Mouse (Mus musculus) CH12.LX (cell line): ENCODE data around the gene Iqch. TPM values are rescaled to one million over a fixed set of nuclear protein-coding genes. Genes with fewer than 3 reads are reported as not detected.
"Not testable (repeated sequence)": the region's sequence is repeated elsewhere in the genome, so short reads cannot be mapped to it uniquely, and the experiment has no call there.

ENCODE experiments used
- DNase-seq: peaks from one replicate; pipeline ENCODE4 v3.0.0-alpha.2; 2013; ENCODE audit errors: extremely low read depth
- H3K27ac ChIP-seq: 2 replicates; pipeline ENCODE4 v1.5.1; 2012; ENCODE audit warnings: low read depth, mild to moderate bottlenecking, control low read depth, moderate library complexity; ENCODE audit not compliant: insufficient read depth
- H3K27me3 ChIP-seq: replicated peaks from 2 replicates; pipeline ENCODE3; 2012; ENCODE audit warnings: inconsistent platforms
- H3K36me3 ChIP-seq, 2 experiments: replicated peaks in 1 of 2; 2 replicates each; pipeline versions ENCODE3 to v1.6.1; 2012; ENCODE audit warnings: inconsistent platforms in 1 of 2, low read length in 1 of 2, mild to moderate bottlenecking in 1 of 2, mixed read lengths in 1 of 2, moderate library complexity in 1 of 2; ENCODE audit not compliant: control insufficient read depth in 1 of 2, insufficient read depth in 1 of 2
- H3K4me1 ChIP-seq, 2 experiments: 2 replicates each; pipeline ENCODE4 v1.6.1; 2012; ENCODE audit warnings: inconsistent platforms in 1 of 2, moderate library complexity in 1 of 2; ENCODE audit not compliant: insufficient read depth in 2 of 2, control insufficient read depth in 1 of 2
- H3K4me2 ChIP-seq: 2 replicates; pipeline ENCODE4 v1.6.1; 2012; ENCODE audit warnings: low read depth, mild to moderate bottlenecking, control low read depth; ENCODE audit not compliant: poor library complexity, insufficient read depth, severe bottlenecking
- H3K4me3 ChIP-seq, 3 experiments: fragments of 150-350 bp in 1 of 3; sonication (generic) in 1 of 3; replicated peaks in 1 of 3; 2 replicates each; pipeline versions ENCODE3 to v1.5.1; 2011 to 2012; ENCODE audit warnings: low read depth in 2 of 3, low read length in 2 of 3, mild to moderate bottlenecking in 2 of 3, moderate library complexity in 2 of 3, control low read depth in 1 of 3, improper control_type of control experiment in 1 of 3, inconsistent platforms in 1 of 3, mixed read lengths in 1 of 3; ENCODE audit not compliant: poor library complexity in 1 of 3
- H3K79me2 ChIP-seq: replicated peaks from 2 replicates; pipeline ENCODE4 v1.6.1; 2012; ENCODE audit warnings: mild to moderate bottlenecking, moderate library complexity; ENCODE audit not compliant: control insufficient read depth, poor library complexity, insufficient read depth, severe bottlenecking; ENCODE audit errors: extremely low read depth
- H3K9ac ChIP-seq: 2 replicates; pipeline ENCODE4 v1.6.1; 2012; ENCODE audit warnings: low read depth, mild to moderate bottlenecking, control low read depth, moderate library complexity; ENCODE audit not compliant: insufficient read depth
- H3K9me3 ChIP-seq: replicated peaks from 2 replicates; pipeline ENCODE3; 2012; ENCODE audit warnings: low read length, inconsistent platforms, mixed read lengths
- BHLHE40 ChIP-seq: IDR thresholded peaks from 2 replicates; pipeline ENCODE4 v1.6.1; 2011; ENCODE audit warnings: mild to moderate bottlenecking, low read depth, low read length, improper control_type of control experiment
- CHD2 ChIP-seq: IDR thresholded peaks from 2 replicates; pipeline ENCODE4 v1.6.1; 2011; ENCODE audit warnings: low read length, improper control_type of control experiment
- HCFC1 ChIP-seq: IDR thresholded peaks from 2 replicates; pipeline ENCODE4 v1.6.1; 2012; ENCODE audit warnings: low read depth, mild to moderate bottlenecking, inconsistent platforms, low read length, improper control_type of control experiment
- MAX ChIP-seq: IDR thresholded peaks from 2 replicates; pipeline ENCODE4 v1.6.1; 2011; ENCODE audit warnings: low read length, improper control_type of control experiment
- MEF2A ChIP-seq: IDR thresholded peaks from 2 replicates; pipeline ENCODE4 v1.6.1; 2014; ENCODE audit warnings: low read depth, mild to moderate bottlenecking, inconsistent platforms, low read length, improper control_type of control experiment, borderline replicate concordance
- NELFE ChIP-seq: IDR thresholded peaks from 2 replicates; pipeline ENCODE4 v1.6.1; 2011; ENCODE audit warnings: low read depth, low read length, improper control_type of control experiment
- PAX5 ChIP-seq: IDR thresholded peaks from 2 replicates; pipeline ENCODE4 v1.6.1; 2012; ENCODE audit warnings: low read length, inconsistent platforms, mixed read lengths
- POLR2A ChIP-seq: IDR thresholded peaks from 2 replicates; pipeline ENCODE4 v1.6.1; 2011; ENCODE audit warnings: low read depth, mild to moderate bottlenecking, improper control_type of control experiment, low read length
- RCOR1 ChIP-seq: conservative IDR thresholded peaks from 2 replicates; pipeline ENCODE4 v1.6.1; 2012; ENCODE audit warnings: low read depth, mild to moderate bottlenecking, inconsistent platforms, low read length, improper control_type of control experiment
- dilution Hi-C: fragments of 300-500 bp; cut with MboI; formaldehyde crosslinking; loops from 2 replicates; pipeline ENCODE4 v1.14.3; 2020; ENCODE audit warnings: low sequenced_read_pairs; ENCODE audit not compliant: extremely low pct_unique_long_range_greater_than_20kb, extremely low pct_ligation_motif_present
- in situ Hi-C: fragments of 300-500 bp; cut with MboI; formaldehyde crosslinking; loops from 3 replicates; pipeline ENCODE4 v1.14.3; 2019; ENCODE audit warnings: low sequenced_read_pairs, low pct_ligation_motif_present, low pct_unique_long_range_greater_than_20kb, mixed read lengths
- polyA plus RNA-seq: library from polyadenylated mRNA; unstranded; fragments of >175 nt; gene quantifications from 2 replicates; pipeline ENCODE4 v1.2.1, GENCODE M21; 2012; ENCODE audit warnings: low read depth; ENCODE audit not compliant: insufficient read length
- total RNA-seq, 2 experiments: library from RNA; depleted of rRNA; stranded (reverse); fragments of 300-350 nt in 1 of 2; fragments of >200 nt in 1 of 2; gene quantifications; 2 replicates each; pipeline ENCODE4 v1.2.3; 2012 to 2014

The Iqch gene
- total and polyA plus RNA-seq, 3 experiments, result 0.04 to 0.21 (median 0.15) TPM

GRCm38 (mm10) chr9:63555460-63555990, 46.8 kb downstream of the Iqch start:
- dilution Hi-C loops (no loop called here), in situ Hi-C loops (no loop called here)
- H3K79me2 ChIP-seq, result no peaks in the 10 kb centered on the region
- H3K9me3 ChIP-seq, result no peaks in the 10 kb centered on the region
- H3K27me3 ChIP-seq, result no peaks in the 10 kb centered on the region
- H3K4me3 ChIP-seq, result no peak overlapping the region
- H3K27ac ChIP-seq, result no peak overlapping the region
- H3K36me3 ChIP-seq, result no peaks in the 10 kb centered on the region
- no peak overlapping the region for H3K4me2 ChIP-seq
- no peak for TF ChIP-seq POLR2A
- TF ChIP-seq MEF2A, result no peak
- no peak for TF ChIP-seq HCFC1
- TF ChIP-seq CHD2, result no peak
- no peak for TF ChIP-seq NELFE
- no peak for TF ChIP-seq PAX5
- DNase-seq, result no peak
- no peak overlapping the region for H3K9ac ChIP-seq
- peaks cover 10 to 11% of the 10 kb centered on the region in 2 experiments for H3K4me1 ChIP-seq

GRCm38 (mm10) chr9:63553628-63554027, 48.7 kb downstream of the Iqch start:
- Histone ChIP-seq H3K27me3 (no peaks in the 10 kb centered on the region), H3K4me1 (peaks cover 10 to 11% of the 10 kb centered on the region in 2 experiments), H3K9me3 (no peaks in the 10 kb centered on the region), H3K4me3 (no peak overlapping the region), H3K4me2 (no peak overlapping the region), H3K27ac (no peak overlapping the region), H3K79me2 (no peaks in the 10 kb centered on the region), H3K36me3 (no peaks in the 10 kb centered on the region), H3K9ac (no peak overlapping the region)
- TF ChIP-seq BHLHE40 (no peak), MAX (no peak), RCOR1 (no peak)
- dilution Hi-C loops (no loop called here), in situ Hi-C loops (no loop called here)
- no peak for DNase-seq

GRCm38 (mm10) chr9:63550701-63551100, 51.6 kb downstream of the Iqch start:
- H3K9ac ChIP-seq, H3K27ac ChIP-seq, H3K27me3 ChIP-seq, in situ Hi-C loops, H3K4me1 ChIP-seq, H3K4me3 ChIP-seq, DNase-seq, H3K9me3 ChIP-seq, dilution Hi-C loops, H3K79me2 ChIP-seq, H3K4me2 ChIP-seq, H3K36me3 ChIP-seq: not testable (repeated sequence)
